Mouse (Mus musculus): ENCODE data around the gene Madcam1.

- TF ChIP-seq CTCF (IDR thresholded peaks at IDR 0.05; ENCODE audit: low read depth, low read length), result no peak
- TF ChIP-seq TAL1 (conservative IDR thresholded peaks at IDR 0.05; ENCODE audit: low read depth, low read length), result no peak
These were observed 52.6 kb downstream of the Madcam1 start for GRCm38 (mm10) chr10:79716988-79717355.

Measured in G1E (cell line).